Mouse (Mus musculus) MEL (cell line): ENCODE measurements around the gene Cd302.

Source experiments
- CTCF ChIP-seq, 3 experiments: IDR thresholded peaks in 2 of 3; conservative IDR thresholded peaks in 1 of 3; 2 replicates each; pipeline ENCODE4 v1.5.1; 2011 to 2012; ENCODE audit warnings: low read length in 3 of 3, low read depth in 2 of 3, mild to moderate bottlenecking in 2 of 3, improper control_type of control experiment in 1 of 3, inconsistent platforms in 1 of 3, mixed read lengths in 1 of 3, moderate library complexity in 1 of 3; ENCODE audit not compliant: control insufficient read depth in 1 of 3, insufficient read depth in 1 of 3, poor library complexity in 1 of 3, severe bottlenecking in 1 of 3
- EP300 ChIP-seq, 2 experiments: IDR thresholded peaks; 2 replicates each; pipeline ENCODE4 v1.6.1; 2011; ENCODE audit warnings: improper control_type of control experiment in 2 of 2, low read length in 2 of 2, low read depth in 1 of 2, mild to moderate bottlenecking in 1 of 2
- GATA1 ChIP-seq: IDR thresholded peaks from 2 replicates; pipeline ENCODE4 v1.6.1; 2011; ENCODE audit warnings: low read depth, low read length, improper control_type of control experiment
- HCFC1 ChIP-seq: IDR thresholded peaks from 2 replicates; pipeline ENCODE4 v1.6.1; 2012; ENCODE audit warnings: low read depth, mild to moderate bottlenecking, inconsistent platforms, low read length, improper control_type of control experiment, moderate library complexity
- MEF2A ChIP-seq: IDR thresholded peaks from 2 replicates; pipeline ENCODE4 v1.6.1; 2014; ENCODE audit warnings: low read depth, mild to moderate bottlenecking, inconsistent platforms, low read length, improper control_type of control experiment; ENCODE audit not compliant: poor library complexity, insufficient replicate concordance, severe bottlenecking; ENCODE audit errors: extremely low read depth
- MYC ChIP-seq: IDR thresholded peaks from 2 replicates; pipeline ENCODE4 v1.6.1; 2011; ENCODE audit warnings: low read depth, mild to moderate bottlenecking, low read length, improper control_type of control experiment, moderate library complexity
- NELFE ChIP-seq: IDR thresholded peaks from 2 replicates; pipeline ENCODE4 v1.6.1; 2011; ENCODE audit warnings: low read depth, low read length, improper control_type of control experiment
- POLR2A ChIP-seq, 2 experiments: IDR thresholded peaks; 2 replicates each; pipeline ENCODE4 v1.6.1; 2011 to 2012; ENCODE audit warnings: low read length in 2 of 2, mild to moderate bottlenecking in 2 of 2, control low read depth in 1 of 2, improper control_type of control experiment in 1 of 2, low read depth in 1 of 2, moderate library complexity in 1 of 2; ENCODE audit not compliant: control insufficient read depth in 1 of 2, insufficient read depth in 1 of 2, poor library complexity in 1 of 2
- POLR2AphosphoS5 ChIP-seq: IDR thresholded peaks from 2 replicates; pipeline ENCODE4 v1.6.1; 2012; ENCODE audit warnings: low read depth, borderline replicate concordance, mild to moderate bottlenecking, inconsistent platforms, low read length, moderate library complexity, mixed read lengths
- RAD21 ChIP-seq: IDR thresholded peaks from 2 replicates; pipeline ENCODE4 v1.6.1; 2011; ENCODE audit warnings: mild to moderate bottlenecking, low read depth, low read length, improper control_type of control experiment
- USF2 ChIP-seq, 2 experiments: IDR thresholded peaks; 2 replicates each; pipeline ENCODE4 v1.6.1; 2011 to 2012; ENCODE audit warnings: improper control_type of control experiment in 2 of 2, low read length in 2 of 2, borderline replicate concordance in 1 of 2, inconsistent platforms in 1 of 2, low read depth in 1 of 2, mild to moderate bottlenecking in 1 of 2; ENCODE audit not compliant: insufficient read depth in 1 of 2
- ZMIZ1 ChIP-seq: IDR thresholded peaks from 2 replicates; pipeline ENCODE4 v1.6.1; 2012; ENCODE audit warnings: low read depth, mild to moderate bottlenecking, inconsistent platforms, low read length, improper control_type of control experiment, moderate library complexity

GRCm38 (mm10) chr2:60202900-60203530, 81.3 kb downstream of the Cd302 start:
- TF ChIP-seq POLR2A (IDR thresholded peaks at IDR 0.05; ENCODE audit: control insufficient read depth in 1 of 2, insufficient read depth in 1 of 2, low read depth in 1 of 2, low read length in 2 of 2, poor library complexity in 1 of 2) (0 out of 4 replicates have a peak, but pooled peaks of 1 of the 2 experiments have one; percentile 36), CTCF (IDR thresholded peaks at IDR 0.05 in 2 of 3, conservative IDR thresholded peaks at IDR 0.05 in 1 of 3; ENCODE audit: control insufficient read depth in 1 of 3, insufficient read depth in 1 of 3, low read depth in 2 of 3, low read length in 3 of 3, poor library complexity in 1 of 3, severe bottlenecking in 1 of 3) (no peak), EP300 (IDR thresholded peaks at IDR 0.05; ENCODE audit: low read depth in 1 of 2, low read length in 2 of 2) (peak; percentile 65 to 76), HCFC1 (no peak), MYC (peak; percentile 69), GATA1 (peak; percentile 89), ZMIZ1 (no peak), USF2 (IDR thresholded peaks at IDR 0.05; ENCODE audit: borderline replicate concordance in 1 of 2, insufficient read depth in 1 of 2, low read depth in 1 of 2, low read length in 2 of 2) (no peak), MEF2A (no peak), POLR2AphosphoS5 (no peak), RAD21 (no peak), NELFE (no peak)
